Mouse (Mus musculus) B cell, adult 62 days (primary cell): ENCODE measurements around the gene Sdhd. TPM values are rescaled to one million over a fixed set of nuclear protein-coding genes. Genes with fewer than 3 reads are reported as not detected.

Experiments
- total RNA-seq: library from RNA; stranded (reverse); gene quantifications from 4 replicates; pipeline ENCODE4 v1.2.4, GENCODE M21; 2023

Sdhd gene
- total RNA-seq = 48.6 to 58.1 TPM (median 54.7 TPM) in 4 replicates

GRCm38 (mm10) chr9:50603189-50603997 lies at the start of gene Sdhd, which contains the start of gene Timm8b:
Sdhd (minus strand) TSS chr9:50603812.
Timm8b (plus strand) TSS chr9:50603910.

GRCm38 (mm10) chr9:50616766-50617603 lies 13.4 kb upstream of the Sdhd start, which contains the start of the genes Pih1d2 and Nkapd1:
Pih1d2 (plus strand) TSS chr9:50617321.
Nkapd1 (minus strand) TSS chr9:50617464.

GRCm38 (mm10) chr9:50561145-50561917 lies 42.3 kb downstream of the Sdhd start, which contains the start of gene Tex12:
Tex12 (minus strand) TSS chr9:50561325.

GRCm38 (mm10) chr9:50555094-50555446 lies 48.5 kb downstream of the Sdhd start, which contains the start of gene Bco2:
Bco2 (minus strand) TSS chr9:50555181.

GRCm38 (mm10) chr9:50554241-50555093 lies 49.1 kb downstream of the Sdhd start, which contains the start of gene Il18:
Il18 (plus strand) TSS chr9:50554827.

Other genes starting within 250 kb of the Sdhd start
- gene Plet1, start 109.3 kb downstream of the Sdhd start, total RNA-seq = not detected in 4 replicates
- gene Pts, start 75.1 kb downstream of the Sdhd start, total RNA-seq = 50.6 to 59.8 TPM (median 56.2 TPM) in 4 replicates
- 19.4 to 25.3 TPM (median 21.9 TPM) in 4 replicates for gene Il18, start 49.0 kb downstream of the Sdhd start, total RNA-seq
- 2.8 to 4.0 TPM (median 3.4 TPM) in 4 replicates for gene Bco2, start 48.6 kb downstream of the Sdhd start, total RNA-seq
- not detected in 4 replicates for gene Tex12, start 42.5 kb downstream of the Sdhd start, total RNA-seq
- 52.9 to 54.8 TPM (median 54.1 TPM) in 4 replicates for gene Timm8b, start 98 bp upstream of the Sdhd start, total RNA-seq
- 0.49 to 1.3 TPM (median 0.75 TPM) in 4 replicates for gene Pih1d2, start 13.5 kb upstream of the Sdhd start, total RNA-seq
- 26.2 to 33.0 TPM (median 28.9 TPM) in 4 replicates for gene Nkapd1, start 13.7 kb upstream of the Sdhd start, total RNA-seq
- 17.2 to 28.0 TPM (median 25.0 TPM) in 4 replicates for gene Dlat, start 56.0 kb upstream of the Sdhd start, total RNA-seq
- not detected in 4 replicates for gene Dixdc1, start 135.7 kb upstream of the Sdhd start, total RNA-seq
- not detected in 4 replicates for gene 2310030G06Rik, start 142.7 kb upstream of the Sdhd start, total RNA-seq
- gene Cryab, start 147.5 kb upstream of the Sdhd start, total RNA-seq = 0.85 TPM in 1 of 4 replicates, not detected in the others
- not detected in 4 replicates for gene Hspb2, start 148.5 kb upstream of the Sdhd start, total RNA-seq
- gene Fdxacb1, start 164.4 kb upstream of the Sdhd start, total RNA-seq = 17.6 to 21.2 TPM (median 19.4 TPM) in 4 replicates
- 21.3 to 29.7 TPM (median 25.0 TPM) in 4 replicates for gene Alg9, start 171.2 kb upstream of the Sdhd start, total RNA-seq
- gene 1110032A03Rik, start 171.7 kb upstream of the Sdhd start, total RNA-seq = 24.8 to 31.6 TPM (median 29.4 TPM) in 4 replicates
- gene Ppp2r1b, start 241.5 kb upstream of the Sdhd start, total RNA-seq = 42.9 to 47.9 TPM (median 46.1 TPM) in 4 replicates